Mouse (Mus musculus) lung, postnatal 14 days (tissue): ENCODE data around the gene 1520401A03Rik.

Experiments used
- DNase-seq: peaks from one replicate; pipeline ENCODE4 v3.0.0; 2021

The 1520401A03Rik gene

GRCm38 (mm10) chr17:23699131-23700077 lies 23.2 kb downstream of the 1520401A03Rik start:
- DNase-seq = peak; percentile 51

- DNase-seq = no peak
Measured at GRCm38 (mm10) chr17:23695801-23696200, 26.8 kb downstream of the 1520401A03Rik start.

- DNase-seq = no peak
Measured at GRCm38 (mm10) chr17:23694491-23694890, 28.1 kb downstream of the 1520401A03Rik start.

GRCm38 (mm10) chr17:23683856-23684672 lies 38.5 kb downstream of the 1520401A03Rik start, which contains the start of gene Cldn9:
Gene Cldn9, minus strand, starts transcription at chr17:23684026.
- DNase-seq = no peak

GRCm38 (mm10) chr17:23683226-23683625 lies 39.4 kb downstream of the 1520401A03Rik start:
- no peak for DNase-seq

GRCm38 (mm10) chr17:23682530-23682929 lies 40.1 kb downstream of the 1520401A03Rik start:
- DNase-seq = no peak

GRCm38 (mm10) chr17:23682092-23682491 lies 40.5 kb downstream of the 1520401A03Rik start:
- DNase-seq = no peak

- DNase-seq = no peak
Measured at GRCm38 (mm10) chr17:23681086-23681485, 41.5 kb downstream of the 1520401A03Rik start.

- no peak for DNase-seq
Measured at GRCm38 (mm10) chr17:23680336-23680735, 42.2 kb downstream of the 1520401A03Rik start.

GRCm38 (mm10) chr17:23679127-23679835 lies 43.3 kb downstream of the 1520401A03Rik start, which contains the start of gene Cldn6:
Gene Cldn6, plus strand, starts transcription at chr17:23679249.
- DNase-seq = no peak

GRCm38 (mm10) chr17:23677236-23677679 lies 45.3 kb downstream of the 1520401A03Rik start, which contains the start of gene Tnfrsf12a:
Gene Tnfrsf12a, minus strand, starts transcription at chr17:23677468.
- peak; percentile 85 for DNase-seq

GRCm38 (mm10) chr17:23676473-23677031 lies 46.0 kb downstream of the 1520401A03Rik start:
- peak; percentile 62 for DNase-seq

GRCm38 (mm10) chr17:23675564-23676281 lies 46.9 kb downstream of the 1520401A03Rik start:
- DNase-seq = peak; percentile 47

- peak; percentile 58 for DNase-seq
Measured at GRCm38 (mm10) chr17:23675127-23675526, 47.5 kb downstream of the 1520401A03Rik start.

GRCm38 (mm10) chr17:23674271-23674952 lies 48.2 kb downstream of the 1520401A03Rik start:
- no peak for DNase-seq

GRCm38 (mm10) chr17:23673424-23674073 lies 49.0 kb downstream of the 1520401A03Rik start, which contains the start of the genes Hcfc1r1 and Thoc6:
Gene Hcfc1r1, plus strand, starts transcription at chr17:23673596.
Gene Thoc6, minus strand, starts transcription at chr17:23673882.
- DNase-seq = peak; percentile 93

- DNase-seq = no peak
Measured at GRCm38 (mm10) chr17:23672761-23673160, 49.8 kb downstream of the 1520401A03Rik start.

- DNase-seq = no peak
Measured at GRCm38 (mm10) chr17:23671519-23671918, 51.1 kb downstream of the 1520401A03Rik start.

GRCm38 (mm10) chr17:23670516-23671074 lies 52.0 kb downstream of the 1520401A03Rik start:
- DNase-seq = no peak

- no peak for DNase-seq
Measured at GRCm38 (mm10) chr17:23665511-23665910, 57.1 kb downstream of the 1520401A03Rik start.
